Mouse (Mus musculus) ES-Bruce4 (cell line): ENCODE data around the gene Acot12. TPM values are rescaled to one million over a fixed set of nuclear protein-coding genes. Genes with fewer than 3 reads are reported as not detected.
"Not testable (repeated sequence)": the region's sequence is repeated elsewhere in the genome, so short reads cannot be mapped to it uniquely, and the experiment has no call there.

Experiments used
- H3K27ac ChIP-seq: 2 replicates; pipeline ENCODE4 v1.5.1; 2012; ENCODE audit warnings: low read length, inconsistent platforms; ENCODE audit not compliant: insufficient read depth
- H3K27me3 ChIP-seq: 2 replicates; pipeline ENCODE4 v1.6.1; 2012; ENCODE audit warnings: mild to moderate bottlenecking, low read length, inconsistent platforms; ENCODE audit not compliant: control insufficient read depth, poor library complexity, insufficient read depth, severe bottlenecking
- H3K36me3 ChIP-seq: 2 replicates; pipeline ENCODE4 v1.6.1; 2012; ENCODE audit warnings: inconsistent platforms, mild to moderate bottlenecking, low read length, moderate library complexity; ENCODE audit not compliant: control insufficient read depth, poor library complexity, insufficient read depth, severe bottlenecking
- H3K4me1 ChIP-seq: one replicate; pipeline ENCODE4 v1.8.1; 2011; ENCODE audit warnings: low read length; ENCODE audit not compliant: control insufficient read depth, insufficient read depth
- H3K4me3 ChIP-seq: 2 replicates; pipeline ENCODE4 v1.5.1; 2011; ENCODE audit warnings: low read depth, mild to moderate bottlenecking, low read length
- H3K9ac ChIP-seq: 2 replicates; pipeline ENCODE4 v1.6.1; 2012; ENCODE audit warnings: low read depth, mild to moderate bottlenecking, inconsistent platforms; ENCODE audit not compliant: poor library complexity, severe bottlenecking
- H3K9me3 ChIP-seq: replicated peaks from 2 replicates; pipeline ENCODE4 v1.6.1; 2012; ENCODE audit warnings: mild to moderate bottlenecking, low read length, inconsistent platforms; ENCODE audit not compliant: control insufficient read depth, poor library complexity, insufficient read depth, severe bottlenecking
- CTCF ChIP-seq: IDR thresholded peaks from one replicate; pipeline ENCODE4 v1.8.1; 2011; ENCODE audit warnings: low read depth, low read length
- EP300 ChIP-seq: IDR thresholded peaks from 2 replicates; pipeline ENCODE4 v1.6.1; 2011; ENCODE audit warnings: low read depth, low read length; ENCODE audit not compliant: insufficient read depth
- POLR2A ChIP-seq: IDR thresholded peaks from one replicate; pipeline ENCODE4 v1.8.1; 2011; ENCODE audit warnings: low read length; ENCODE audit not compliant: insufficient read depth
- polyA plus RNA-seq: library from polyadenylated mRNA; stranded (reverse); fragments of >200 nt; gene quantifications from 2 replicates; pipeline ENCODE4 v1.2.4, GENCODE M21; 2011; ENCODE audit warnings: low read depth; ENCODE audit not compliant: missing spikeins, insufficient read depth, insufficient read length

Gene Acot12
- polyA plus RNA-seq, 1 experiment, result not detected

DNA sequence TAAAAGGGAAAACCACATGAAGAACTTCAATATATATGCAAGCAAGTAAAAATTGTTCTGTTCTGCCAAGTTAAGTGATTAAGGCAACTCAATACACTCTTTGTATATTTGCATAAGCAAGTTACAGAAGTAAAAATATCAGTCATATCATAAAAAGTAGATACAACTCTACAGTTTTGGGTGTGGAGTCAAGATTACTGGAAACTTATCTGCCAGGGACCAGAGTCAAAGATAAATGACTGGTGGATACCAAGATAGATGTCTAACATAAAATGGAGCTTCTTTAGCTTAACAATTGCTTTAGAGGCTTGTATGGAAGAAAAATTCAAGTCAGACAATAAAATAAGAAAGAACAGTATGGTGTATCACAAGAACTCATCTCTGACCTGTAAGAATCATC is 13.4 kb downstream of the Acot12 start:
- Histone ChIP-seq H3K4me1 (peaks cover 2% of the 10 kb centered on the region), H3K27ac (no peak overlapping the region), H3K4me3 (no peak overlapping the region), H3K36me3 (no peaks in the 10 kb centered on the region), H3K27me3 (no peaks in the 10 kb centered on the region), H3K9me3 (no peaks in the 10 kb centered on the region), H3K9ac (no peak overlapping the region)
- TF ChIP-seq POLR2A (no peak), EP300 (no peak), CTCF (no peak)

DNA sequence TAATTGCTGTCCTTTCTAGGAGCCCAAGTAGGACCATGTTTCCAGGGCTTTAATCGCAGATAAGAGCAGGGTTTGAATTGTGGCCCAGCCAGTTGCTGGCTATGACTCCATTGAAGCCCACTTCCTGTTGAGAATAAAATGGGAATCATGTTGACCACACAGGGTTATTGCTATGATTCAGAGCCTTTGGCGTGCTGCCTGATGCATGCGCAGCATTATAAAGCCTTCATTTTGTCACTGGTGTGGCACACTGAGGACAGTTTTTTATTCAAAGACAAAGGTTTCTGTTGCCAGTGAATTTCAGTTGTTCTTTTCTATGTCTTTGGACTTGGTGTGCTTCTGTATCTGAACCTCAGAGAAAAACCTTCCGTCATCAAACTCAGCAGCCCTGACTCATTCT is 14.9 kb downstream of the Acot12 start:
- TF ChIP-seq POLR2A, result no peak
- no peak for TF ChIP-seq CTCF
- TF ChIP-seq EP300, result no peak
- H3K27me3 ChIP-seq, result no peaks in the 10 kb centered on the region
- H3K36me3 ChIP-seq, result no peaks in the 10 kb centered on the region
- no peaks in the 10 kb centered on the region for H3K4me1 ChIP-seq
- H3K27ac ChIP-seq, result no peak overlapping the region
- H3K4me3 ChIP-seq, result no peak overlapping the region
- no peaks in the 10 kb centered on the region for H3K9me3 ChIP-seq
- H3K9ac ChIP-seq, result no peak overlapping the region

DNA sequence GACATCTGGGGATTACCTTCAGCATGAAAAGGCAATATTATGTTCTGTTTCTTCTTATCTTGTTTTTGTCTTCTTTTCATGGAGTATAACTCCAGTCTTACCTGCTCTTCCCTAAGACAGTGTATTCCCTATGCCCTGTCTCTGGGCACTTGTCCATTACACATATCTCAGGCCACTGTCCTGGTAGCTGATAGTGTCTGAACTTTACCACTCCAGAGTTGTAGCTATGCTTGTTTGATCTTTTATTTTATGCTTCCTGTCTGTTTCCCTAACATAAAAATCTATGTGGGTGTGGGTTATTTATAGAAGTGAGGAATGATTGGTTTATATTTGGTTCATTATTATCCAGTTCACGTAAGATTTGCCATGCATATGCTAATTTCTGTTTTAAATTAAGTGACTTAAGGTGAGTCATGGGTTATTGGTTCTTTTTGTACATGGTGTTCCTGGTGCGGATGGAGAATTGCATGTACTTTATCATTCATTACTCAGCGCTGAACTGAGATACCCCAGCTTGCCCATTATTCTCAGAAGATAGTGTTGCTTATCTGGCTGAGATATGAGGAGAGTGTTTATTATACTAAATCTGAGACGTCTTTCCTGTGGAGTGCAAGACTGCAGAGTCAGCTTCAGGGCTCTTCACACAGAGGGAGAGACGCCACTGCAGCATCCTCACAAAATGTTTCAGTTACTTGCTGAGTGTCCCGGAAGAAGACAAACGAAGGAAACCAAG is 17.2 kb downstream of the Acot12 start:
- no peak overlapping the region for H3K4me3 ChIP-seq
- H3K9me3 ChIP-seq, result no peaks in the 10 kb centered on the region
- no peaks in the 10 kb centered on the region for H3K4me1 ChIP-seq
- no peak overlapping the region for H3K27ac ChIP-seq
- no peaks in the 10 kb centered on the region for H3K36me3 ChIP-seq
- TF ChIP-seq POLR2A (no peak), EP300 (no peak), CTCF (no peak)
- H3K27me3 ChIP-seq, result no peaks in the 10 kb centered on the region
- no peak overlapping the region for H3K9ac ChIP-seq

DNA sequence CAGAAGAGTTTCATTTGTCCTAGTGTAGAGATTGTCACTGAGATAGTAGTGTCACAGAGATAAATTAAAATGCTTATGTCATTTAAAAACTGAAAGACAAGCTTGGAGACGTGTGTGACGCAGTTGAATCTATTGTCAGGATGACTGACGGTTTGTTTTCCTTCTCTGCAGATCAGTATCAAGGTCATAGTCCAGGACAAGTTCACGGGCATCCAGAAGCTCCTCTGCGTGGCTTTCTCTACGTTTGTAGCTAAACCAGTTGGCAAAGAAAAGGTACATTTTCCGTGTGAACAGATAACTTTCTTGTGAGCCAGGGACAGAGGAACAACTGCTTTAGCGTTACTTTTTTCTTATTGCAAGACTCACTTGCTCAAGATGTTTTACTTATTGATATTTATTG is 18.5 kb downstream of the Acot12 start:
- Histone ChIP-seq H3K36me3 (no peaks in the 10 kb centered on the region), H3K27ac (no peak overlapping the region), H3K4me3 (no peak overlapping the region), H3K4me1 (no peaks in the 10 kb centered on the region), H3K9ac (no peak overlapping the region), H3K27me3 (no peaks in the 10 kb centered on the region), H3K9me3 (no peaks in the 10 kb centered on the region)
- TF ChIP-seq CTCF (no peak), POLR2A (no peak)

DNA sequence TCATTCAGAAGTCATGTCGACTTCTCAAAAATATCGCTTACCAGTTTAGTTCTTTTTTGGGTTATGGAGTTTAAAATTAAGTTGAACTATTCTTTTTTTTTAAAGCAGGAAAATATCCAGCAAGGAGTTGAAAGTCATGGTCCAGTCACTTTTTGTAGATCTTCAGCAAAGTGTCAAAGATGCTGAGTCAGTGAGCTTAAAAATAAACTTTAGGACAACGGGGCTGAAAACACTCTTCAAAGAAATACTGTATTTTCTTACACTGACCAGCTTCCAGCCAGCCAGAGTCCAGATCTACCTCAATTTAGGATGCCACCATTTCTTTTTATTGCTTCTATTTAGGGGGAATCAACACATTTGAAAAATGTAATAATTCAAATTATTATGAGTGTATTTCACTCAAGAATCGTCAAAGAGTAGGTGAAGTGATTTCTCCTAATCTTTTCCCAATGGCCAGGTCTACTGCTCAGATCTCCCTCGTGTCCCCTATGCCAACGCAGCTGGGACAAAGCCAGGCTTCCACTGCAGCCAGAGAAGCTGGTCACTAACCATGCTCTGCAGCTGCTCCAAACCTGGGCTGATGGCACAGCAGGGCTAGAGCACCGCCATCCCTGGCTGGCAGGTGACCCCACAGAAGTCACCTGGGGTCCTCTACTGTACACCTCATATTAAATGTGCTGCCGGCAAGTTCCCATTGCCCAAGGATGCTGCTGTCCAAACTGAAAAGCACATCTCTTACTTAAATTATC is 19.2 kb downstream of the Acot12 start:
- Histone ChIP-seq H3K9me3 (no peaks in the 10 kb centered on the region), H3K9ac (no peak overlapping the region), H3K27me3 (no peaks in the 10 kb centered on the region), H3K4me3 (no peak overlapping the region), H3K36me3 (no peaks in the 10 kb centered on the region), H3K4me1 (no peaks in the 10 kb centered on the region), H3K27ac (no peak overlapping the region)
- TF ChIP-seq POLR2A (no peak), CTCF (no peak), EP300 (no peak)

DNA sequence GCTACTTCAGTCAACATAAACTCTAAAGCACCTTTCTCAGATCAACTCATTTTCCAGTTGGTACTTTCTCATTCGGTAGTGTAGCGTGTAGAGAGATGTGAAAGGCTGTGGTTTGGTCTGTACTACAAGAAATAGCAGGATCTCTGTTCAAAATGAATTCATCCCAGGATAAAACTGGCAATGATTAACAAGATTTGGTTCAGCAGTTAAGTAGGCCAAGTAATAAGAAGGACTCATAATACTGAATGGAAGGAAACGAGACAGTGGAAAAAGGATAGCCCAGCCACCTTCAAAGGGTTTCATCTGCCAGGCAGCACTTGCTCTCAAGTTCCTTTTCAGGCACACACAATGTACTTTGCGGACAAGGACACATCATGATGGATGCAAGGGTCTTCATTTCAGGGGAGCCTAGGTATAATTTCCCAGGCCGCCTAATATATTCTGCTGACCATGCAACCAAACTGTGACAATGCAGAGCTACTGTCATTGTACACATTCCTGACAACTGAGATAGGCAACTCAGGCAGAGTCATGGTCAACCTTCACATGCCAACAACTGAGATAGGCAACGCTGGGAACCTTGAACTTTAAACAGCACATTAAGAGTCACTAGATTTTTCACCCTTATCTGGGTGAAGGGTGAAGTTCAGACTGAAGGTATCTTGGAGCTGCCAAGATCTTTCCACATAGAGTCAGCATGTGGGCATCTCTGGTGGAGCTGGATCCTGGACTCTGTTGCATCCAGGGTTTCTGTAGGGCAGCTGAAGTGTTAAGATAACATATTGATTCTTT is 20.5 kb downstream of the Acot12 start:
- H3K9ac ChIP-seq, result no peak overlapping the region
- no peaks in the 10 kb centered on the region for H3K9me3 ChIP-seq
- H3K27me3 ChIP-seq, result no peaks in the 10 kb centered on the region
- H3K4me3 ChIP-seq, result no peak overlapping the region
- H3K27ac ChIP-seq, result no peak overlapping the region
- no peaks in the 10 kb centered on the region for H3K4me1 ChIP-seq
- H3K36me3 ChIP-seq, result no peaks in the 10 kb centered on the region
- TF ChIP-seq CTCF, result no peak
- TF ChIP-seq EP300, result no peak
- no peak for TF ChIP-seq POLR2A

DNA sequence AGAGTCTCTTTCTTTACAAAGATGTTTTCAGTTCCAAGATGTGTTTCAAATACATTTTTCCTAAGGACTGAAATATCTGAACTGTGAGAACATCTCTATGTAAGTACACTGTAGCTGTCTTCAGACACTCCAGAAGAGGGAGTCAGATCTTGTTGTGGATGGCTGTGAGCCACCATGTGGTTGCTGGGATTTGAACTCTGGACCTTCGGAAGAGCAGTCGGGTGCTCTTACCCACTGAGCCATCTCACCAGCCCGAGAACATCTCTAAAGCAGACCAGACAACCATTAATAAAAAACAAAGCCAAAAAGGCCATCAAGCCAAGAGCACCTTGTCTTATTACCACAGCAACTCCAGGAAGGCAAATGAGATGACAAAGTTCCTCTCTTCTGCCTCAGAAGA is 22.3 kb downstream of the Acot12 start:
- not testable (repeated sequence) for H3K36me3 ChIP-seq, H3K9ac ChIP-seq

More for the DNA sequence above, 22.3 kb downstream of the Acot12 start:
- H3K4me3 ChIP-seq, H3K27ac ChIP-seq, H3K4me1 ChIP-seq, H3K9me3 ChIP-seq, H3K27me3 ChIP-seq: not testable (repeated sequence)
